Mouse (Mus musculus): ENCODE measurements at regions not wholly inside any gene's neighbourhood (a gene's known extent, or its start where the extent isn't known, plus 50 kb on each side); places are given as distances from the start of the nearest gene placed in this dataset.
"Not testable (repeated sequence)": the region's sequence is repeated elsewhere in the genome, so short reads cannot be mapped to it uniquely, and the experiment has no call there.

DNA sequence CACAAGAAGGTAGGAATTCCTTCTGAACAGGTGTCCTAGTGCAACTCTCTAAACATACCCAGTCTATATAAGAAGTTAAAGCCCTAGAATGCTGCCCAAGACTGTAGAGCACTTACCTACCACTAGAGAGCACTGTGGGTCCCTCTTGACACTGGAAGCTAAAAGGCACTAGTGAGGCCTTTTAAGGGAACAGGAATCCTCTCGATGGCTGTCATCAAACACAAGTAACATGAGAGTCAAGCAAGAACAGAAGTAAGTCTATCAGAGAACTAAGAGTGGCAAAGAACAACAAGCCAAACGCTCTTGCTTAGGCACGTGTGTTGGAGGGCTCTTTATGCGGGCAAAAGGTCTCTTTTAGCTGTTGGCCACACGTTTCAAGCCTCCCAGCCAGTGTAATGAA is 123.8 kb upstream of the G530012D18Rik start:
- DNase-seq, result peak; percentile 50

DNA sequence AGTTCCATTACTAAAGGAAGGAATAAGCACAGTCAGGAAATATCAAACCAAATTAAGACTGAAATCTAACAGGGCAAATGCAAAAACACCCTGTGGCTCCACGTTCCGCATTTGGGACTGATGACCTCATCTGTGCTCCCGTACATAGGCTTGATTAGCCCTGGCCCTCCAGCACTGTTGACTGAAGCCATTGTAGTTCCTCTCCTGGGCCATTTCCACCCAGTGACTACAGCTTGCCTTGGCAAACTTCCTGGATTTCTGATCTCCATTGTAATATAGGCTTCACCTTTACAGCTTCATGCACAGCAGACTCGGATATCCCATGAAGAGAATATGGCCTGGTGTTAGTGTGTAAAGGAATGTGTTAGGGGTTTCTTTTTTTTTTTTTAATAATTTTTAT is 122.1 kb upstream of the G530012D18Rik start:
- DNase-seq, result not testable (repeated sequence)

DNA sequence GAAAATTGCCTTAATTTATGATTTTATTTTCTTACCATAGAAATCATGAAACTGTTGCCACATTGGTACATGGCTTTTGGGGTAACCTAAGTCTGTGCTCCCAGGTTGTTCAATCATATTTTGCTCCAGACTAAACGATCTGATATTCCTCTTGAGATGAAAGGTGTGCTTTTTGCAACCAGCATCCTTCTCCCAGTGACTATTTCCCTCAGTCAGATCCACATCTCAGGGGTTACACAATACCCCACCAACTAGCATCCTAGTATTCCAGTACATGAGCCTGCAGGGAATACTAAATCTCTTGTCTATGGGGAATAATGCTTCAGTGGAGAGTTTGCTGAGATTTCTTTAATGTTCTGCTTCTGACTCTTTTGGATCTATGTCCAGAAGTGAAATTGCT is 118.8 kb upstream of the G530012D18Rik start:
- not testable (repeated sequence) for DNase-seq

DNA sequence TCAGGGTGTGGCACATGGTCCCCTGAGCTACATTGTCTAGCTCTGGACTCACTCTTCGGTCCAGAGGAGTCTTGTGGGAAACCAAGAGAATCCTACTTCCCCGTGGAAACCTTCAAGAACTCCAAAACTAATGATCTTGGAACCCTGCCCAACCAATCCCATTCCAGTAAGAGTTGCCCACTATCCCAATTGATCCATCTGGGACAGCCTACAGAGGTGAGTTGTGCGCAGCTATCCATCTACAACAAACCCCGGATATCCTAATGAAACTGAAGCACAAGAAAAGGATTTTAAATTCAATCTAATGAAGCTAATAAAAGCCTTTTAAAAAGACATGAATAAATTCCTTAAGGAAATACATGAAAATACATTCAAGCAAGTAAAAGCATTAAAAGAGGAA is 117.7 kb upstream of the G530012D18Rik start:
- not testable (repeated sequence) for DNase-seq

DNA sequence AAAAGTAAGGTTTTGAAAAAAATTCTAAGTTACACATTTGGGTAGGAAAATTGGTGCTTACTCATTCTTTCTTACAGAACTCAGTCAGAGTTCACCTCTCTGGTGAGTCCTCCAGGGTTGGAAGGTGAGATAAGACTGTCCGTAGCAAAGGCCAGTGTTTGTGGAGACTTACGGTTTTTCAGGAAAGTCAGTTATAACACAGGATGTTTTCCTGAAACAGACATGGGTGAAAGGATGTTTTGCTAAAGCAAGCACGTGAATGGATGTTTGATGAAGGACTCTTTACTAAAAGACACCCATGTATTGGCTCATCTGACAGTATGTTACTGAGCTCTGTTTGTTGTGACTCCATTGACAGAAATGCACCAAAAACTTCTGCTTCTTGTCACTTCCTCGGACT is 113.4 kb upstream of the G530012D18Rik start:
- DNase-seq, result not testable (repeated sequence)

DNA sequence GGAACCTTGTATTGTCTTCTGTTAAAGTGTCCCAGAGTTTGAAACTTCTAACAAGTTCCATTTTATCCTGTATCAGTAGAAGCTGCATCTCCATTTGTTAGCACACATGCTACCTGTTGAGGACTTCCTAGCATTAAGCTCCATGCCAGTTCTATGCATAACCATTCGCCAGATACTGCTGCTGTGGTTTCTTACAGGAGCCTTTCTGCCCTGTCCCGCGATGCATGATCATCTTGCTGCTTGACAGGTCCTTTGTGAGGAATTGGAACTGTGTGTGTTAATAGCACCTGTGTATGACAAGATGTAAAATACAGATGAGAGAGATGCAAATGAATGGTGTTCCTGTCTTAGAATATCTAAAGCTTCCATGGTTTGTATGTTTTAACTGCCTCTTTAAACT is 96.4 kb upstream of the G530012D18Rik start:
- DNase-seq, result not testable (repeated sequence)

DNA sequence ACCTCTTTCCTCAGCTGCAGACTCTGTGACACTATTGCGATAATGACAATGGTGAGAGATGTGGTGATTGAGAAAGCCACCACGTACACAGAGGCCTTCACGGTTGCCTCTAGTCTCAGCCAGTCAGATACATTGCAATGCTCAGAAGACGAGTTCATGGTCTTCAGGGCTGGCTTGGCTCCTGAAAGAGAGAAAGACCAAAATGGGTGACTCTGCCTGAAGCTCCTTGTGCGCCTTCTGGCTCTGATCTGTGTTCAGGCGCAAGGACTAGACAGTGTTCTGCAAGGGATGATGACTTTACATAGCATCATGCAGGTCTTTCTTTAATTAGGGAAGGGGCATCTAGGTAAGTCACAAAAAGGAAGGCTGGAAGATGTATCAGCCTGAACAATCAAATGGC is 90.5 kb upstream of the G530012D18Rik start:
- DNase-seq, result not testable (repeated sequence)

DNA sequence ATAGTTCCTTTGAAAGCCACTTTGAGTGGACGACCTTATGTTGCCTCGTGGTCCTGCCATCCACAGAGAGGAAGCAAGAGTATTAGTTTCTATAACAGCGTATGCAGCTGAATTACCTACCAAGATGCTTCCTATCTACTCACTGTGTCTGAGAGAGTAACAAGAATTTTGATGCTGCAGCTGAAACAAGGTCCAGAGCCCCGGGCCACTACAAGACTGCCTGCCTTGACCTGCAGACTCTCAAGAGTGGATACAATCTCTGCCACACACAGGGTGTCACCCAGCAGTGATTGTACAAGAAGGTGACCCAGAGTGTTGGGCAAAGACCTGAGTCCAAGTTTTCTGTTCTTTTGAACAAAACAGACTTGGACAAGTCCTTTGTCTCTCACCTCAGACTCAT is 75.5 kb upstream of the G530012D18Rik start:
- not testable (repeated sequence) for DNase-seq

DNA sequence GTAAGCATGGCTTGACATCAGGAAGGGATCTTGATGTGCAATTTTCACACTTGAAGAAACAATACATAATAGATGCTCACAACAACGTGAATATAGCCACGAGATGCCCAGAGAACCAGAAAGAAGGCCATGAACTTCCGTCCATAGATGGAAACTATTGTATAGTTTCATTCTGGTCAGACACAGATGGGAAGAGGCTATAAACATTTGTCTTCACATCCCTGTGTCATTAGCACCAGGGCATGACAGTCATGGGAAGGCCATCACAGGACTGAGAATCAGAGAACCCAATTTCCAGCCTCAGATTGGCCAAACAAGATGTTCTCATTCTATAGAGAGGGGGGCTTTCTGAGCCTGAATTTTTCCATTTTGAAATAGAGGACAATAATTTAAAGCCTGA is 74.2 kb upstream of the G530012D18Rik start:
- not testable (repeated sequence) for DNase-seq

Measured in B cell, adult 2 months (primary cell).